Mouse (Mus musculus) heart, postnatal 0 days (tissue): ENCODE measurements around the gene Plxna2. TPM values are rescaled to one million over a fixed set of nuclear protein-coding genes. Genes with fewer than 3 reads are reported as not detected.

ENCODE experiments used
- ATAC-seq: fragments of 200-750 bp; cut with Nextera tagmentation; 2 replicates; pipeline ENCODE4 v1.8.0; 2017; ENCODE audit warnings: low read depth, moderate number of reproducible peaks, moderate library complexity; ENCODE audit not compliant: insufficient read depth
- DNase-seq: peaks from one replicate; pipeline ENCODE4 v3.0.0-alpha.2; 2016; ENCODE audit warnings: low spot score
- H3K27ac ChIP-seq: fragments of 300-500 bp; sonication (generic); 2 replicates; pipeline ENCODE4 v1.5.1; 2014; ENCODE audit warnings: low read depth, mild to moderate bottlenecking
- H3K27me3 ChIP-seq: fragments of 300-500 bp; sonication (generic); 2 replicates; pipeline ENCODE4 v1.6.1; 2014; ENCODE audit warnings: low read length, mixed read lengths; ENCODE audit not compliant: control insufficient read depth, insufficient read depth
- H3K36me3 ChIP-seq: fragments of 300-500 bp; sonication (generic); replicated peaks from 2 replicates; pipeline ENCODE4 v1.6.1; 2014; ENCODE audit warnings: low read length, mixed read lengths; ENCODE audit not compliant: control insufficient read depth, insufficient read depth
- H3K4me1 ChIP-seq: fragments of 300-500 bp; sonication (generic); 2 replicates; pipeline ENCODE4 v1.6.1; 2014; ENCODE audit warnings: antibody characterized with exemption; ENCODE audit not compliant: control insufficient read depth, insufficient read depth
- H3K4me2 ChIP-seq: fragments of 300-500 bp; sonication (generic); 2 replicates; pipeline ENCODE4 v1.6.1; 2014; ENCODE audit warnings: low read depth, mild to moderate bottlenecking, low read length, moderate library complexity
- H3K4me3 ChIP-seq: fragments of 300-500 bp; sonication (generic); 2 replicates; pipeline ENCODE4 v1.5.1; 2014; ENCODE audit warnings: low read depth, low read length
- H3K9ac ChIP-seq: fragments of 300-500 bp; sonication (generic); replicated peaks from 2 replicates; pipeline ENCODE4 v1.6.1; 2014; ENCODE audit warnings: low read depth, low read length, mixed read lengths
- H3K9me3 ChIP-seq: fragments of 300-500 bp; sonication (generic); replicated peaks from 2 replicates; pipeline ENCODE4 v1.6.1; 2016; ENCODE audit warnings: low read length; ENCODE audit not compliant: control insufficient read depth
- CTCF ChIP-seq: IDR thresholded peaks from 2 replicates; pipeline ENCODE4 v1.5.1; 2016; ENCODE audit warnings: antibody characterized with exemption, control low read depth, low read depth
- EP300 ChIP-seq: IDR thresholded peaks from 2 replicates; pipeline ENCODE4 v1.6.1; 2016; ENCODE audit warnings: antibody characterized with exemption, low read depth
- WGBS: fragments of 180-500 bp; shearing (Covaris S2); extraction: QIAGEN DNeasy Blood & Tissue Kit; methylation state at CpG from one replicate; pipeline ENCODE4 v1.1.7; 2014; 5-methylcytosine and 5-hydroxymethylcytosine counted together
- polyA plus RNA-seq: library from polyadenylated mRNA; unstranded; fragments of >200 nt; fragmentation: Nextera tagmentation; extraction: Ambion mirVana; gene quantifications from 2 replicates; pipeline ENCODE4 v1.2.1, GENCODE M21; 2015
- total RNA-seq: library from RNA; depleted of rRNA; stranded (reverse); fragments of >200 nt; gene quantifications from 2 replicates; pipeline ENCODE4 v1.2.3, GENCODE M21; 2014; ENCODE audit warnings: low replicate concordance

The Plxna2 gene
- total and polyA plus RNA-seq, 2 experiments from 2014 or later, result 4.0 to 14.4 TPM

DNA sequence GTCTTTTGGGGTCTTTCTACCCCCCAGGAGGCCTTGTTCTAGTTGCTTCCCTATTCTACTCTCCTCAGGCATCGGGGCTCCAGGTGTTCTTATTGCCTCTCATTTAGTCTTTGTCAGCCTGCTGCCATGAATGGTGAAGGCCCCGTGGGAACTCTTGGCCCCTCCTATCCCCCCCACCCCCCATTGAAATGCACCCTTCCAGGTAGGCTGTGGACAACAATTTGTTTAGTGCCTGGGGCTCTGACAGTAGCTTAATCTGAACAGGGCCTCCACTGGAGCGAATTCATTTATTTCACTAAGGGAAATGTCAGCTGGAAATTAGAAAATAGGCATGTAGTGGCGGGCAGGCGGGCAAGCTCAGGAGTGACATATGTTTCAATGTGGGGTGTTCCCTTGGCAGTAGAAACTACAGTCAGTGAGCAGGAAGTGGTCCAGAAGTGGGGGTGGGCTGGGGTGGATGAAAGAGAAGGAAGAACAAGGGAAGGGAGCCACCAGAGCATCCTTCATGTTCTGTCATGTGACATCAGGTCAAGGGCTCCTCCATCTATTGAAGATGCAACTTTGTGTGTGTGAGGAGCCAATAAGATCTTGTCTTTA is 162.9 kb downstream of the Plxna2 start:
- 86% methylated on average over 5 of the region's 5 CpGs for WGBS
- no peak for DNase-seq
- TF ChIP-seq CTCF, result no peak
- TF ChIP-seq EP300, result no peak
- Histone ChIP-seq H3K4me3 (no peak overlapping the region), H3K9me3 (no peaks in the 10 kb centered on the region), H3K36me3 (peaks cover 39% of the 10 kb centered on the region), H3K27me3 (no peaks in the 10 kb centered on the region), H3K9ac (no peak overlapping the region), H3K4me2 (no peak overlapping the region), H3K4me1 (no peaks in the 10 kb centered on the region), H3K27ac (no peak overlapping the region)
- no peak for ATAC-seq

DNA sequence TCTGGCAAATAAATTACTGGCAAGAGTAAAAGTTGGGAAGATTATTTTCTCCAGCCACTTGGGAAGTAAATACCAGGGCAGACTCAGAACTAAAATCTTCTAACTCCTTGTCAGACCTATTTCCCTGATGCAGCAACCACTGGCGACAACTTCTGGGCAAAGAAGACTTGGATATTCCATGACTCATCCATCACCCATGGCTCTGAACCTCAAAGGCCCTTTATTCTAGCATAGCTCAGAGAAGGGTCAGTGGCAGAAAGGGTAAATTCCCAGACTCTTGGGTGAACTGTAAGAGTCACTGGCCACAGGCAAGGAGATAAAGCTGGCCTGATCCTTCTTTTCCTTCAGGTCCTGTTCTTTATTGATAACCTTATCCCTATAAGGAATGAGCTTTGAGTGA is 163.5 kb downstream of the Plxna2 start:
- ATAC-seq, result no peak
- DNase-seq, result no peak
- Histone ChIP-seq H3K4me2 (no peak overlapping the region), H3K9me3 (no peaks in the 10 kb centered on the region), H3K27ac (no peak overlapping the region), H3K4me1 (no peaks in the 10 kb centered on the region), H3K27me3 (no peaks in the 10 kb centered on the region), H3K36me3 (peaks cover 45% of the 10 kb centered on the region), H3K9ac (no peak overlapping the region), H3K4me3 (no peak overlapping the region)
- 83% methylated on average over 1 of the region's 1 CpGs for WGBS
- TF ChIP-seq CTCF, result no peak
- no peak for TF ChIP-seq EP300

DNA sequence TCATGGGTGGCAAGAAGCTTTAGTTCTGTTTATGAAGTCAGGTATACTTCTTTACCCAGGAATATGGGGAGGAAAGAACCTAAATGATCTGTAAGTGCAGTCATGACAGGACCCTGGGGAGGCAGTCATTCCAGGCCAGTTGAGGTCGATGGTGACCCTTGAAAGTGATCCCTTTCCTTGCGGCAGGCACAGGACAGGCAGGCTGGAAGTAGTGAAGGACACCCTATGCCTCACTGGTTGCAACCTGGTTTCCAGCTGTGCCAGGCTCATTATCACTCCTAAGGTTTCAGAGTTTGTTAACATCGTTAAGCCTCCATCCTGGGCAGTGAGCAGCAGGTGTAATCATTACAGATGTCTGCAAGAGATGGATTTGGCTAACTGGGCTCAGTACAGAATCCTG is 164.3 kb downstream of the Plxna2 start:
- Histone ChIP-seq H3K27ac (no peak overlapping the region), H3K4me2 (no peak overlapping the region), H3K4me3 (no peak overlapping the region), H3K36me3 (peaks cover 53% of the 10 kb centered on the region), H3K27me3 (no peaks in the 10 kb centered on the region), H3K4me1 (no peaks in the 10 kb centered on the region), H3K9me3 (no peaks in the 10 kb centered on the region), H3K9ac (no peak overlapping the region)
- DNase-seq, result no peak
- 72% methylated on average over 3 of the region's 3 CpGs for WGBS
- no peak for TF ChIP-seq CTCF
- TF ChIP-seq EP300, result no peak
- ATAC-seq, result no peak

DNA sequence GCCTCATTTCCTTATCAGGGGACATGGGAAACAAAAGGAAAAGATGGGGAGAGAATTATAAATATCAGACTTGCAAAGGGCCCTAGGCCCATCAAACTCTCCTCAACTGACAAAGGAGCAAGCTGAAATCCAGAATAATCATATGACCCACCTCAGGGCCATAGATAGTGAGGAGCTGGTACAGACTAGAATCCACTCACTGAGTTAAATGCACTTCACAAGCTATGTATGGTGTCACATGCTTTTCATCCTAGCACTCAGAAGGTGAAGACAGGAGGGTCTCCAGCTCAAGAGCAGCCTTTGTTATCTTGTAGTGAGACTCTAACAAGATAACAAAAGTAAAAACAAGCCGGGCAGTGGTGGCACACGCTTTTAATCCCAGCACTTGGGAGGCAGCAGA is 169.6 kb downstream of the Plxna2 start:
- Histone ChIP-seq H3K9ac (no peak overlapping the region), H3K4me2 (no peak overlapping the region), H3K9me3 (no peaks in the 10 kb centered on the region), H3K27ac (no peak overlapping the region), H3K36me3 (peaks cover 71% of the 10 kb centered on the region), H3K27me3 (no peaks in the 10 kb centered on the region), H3K4me3 (no peak overlapping the region), H3K4me1 (no peaks in the 10 kb centered on the region)
- DNase-seq, result no peak
- TF ChIP-seq EP300 (no peak), CTCF (no peak)
- 29% methylated on average over 2 of the region's 2 CpGs for WGBS
- no peak for ATAC-seq

DNA sequence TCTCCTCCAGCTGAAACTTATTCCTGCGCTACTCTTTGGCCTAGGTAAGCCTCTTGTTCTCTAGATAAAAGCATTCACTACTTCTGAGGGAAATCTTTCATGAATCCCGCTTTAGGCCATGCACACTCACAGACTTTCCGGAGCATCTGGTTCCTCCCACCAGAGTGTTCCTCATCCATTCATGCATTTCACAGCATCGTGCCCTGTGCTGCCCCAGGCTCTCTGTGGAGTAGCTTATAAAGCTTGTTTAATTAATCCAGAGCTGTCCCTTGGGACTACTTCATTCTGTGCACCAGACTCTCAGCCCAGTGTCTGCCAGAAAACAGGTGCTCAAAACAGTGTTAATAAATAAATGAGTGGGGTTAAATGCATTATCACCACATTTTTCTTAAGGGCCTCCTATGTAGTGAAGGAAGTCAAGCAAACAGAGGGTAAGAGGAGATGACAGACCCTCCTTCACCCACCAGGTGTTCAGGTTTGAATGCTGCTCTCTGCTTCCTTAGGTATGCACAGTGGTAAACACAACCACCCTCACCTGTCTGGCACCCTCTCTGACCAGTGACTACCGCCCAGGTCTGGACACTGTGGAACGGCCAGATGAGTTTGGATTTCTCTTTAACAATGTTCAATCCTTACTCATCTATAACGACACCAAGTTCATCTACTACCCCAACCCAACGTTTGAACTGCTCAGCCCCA is 175.4 kb downstream of the Plxna2 start:
- ATAC-seq, result no peak
- no peaks in the 10 kb centered on the region for H3K27me3 ChIP-seq
- H3K36me3 ChIP-seq, result peaks cover 93% of the 10 kb centered on the region

More for the DNA sequence above, 175.4 kb downstream of the Plxna2 start:
- Histone ChIP-seq H3K4me3 (no peak overlapping the region), H3K9me3 (no peaks in the 10 kb centered on the region), H3K27ac (no peak overlapping the region), H3K9ac (no peak overlapping the region), H3K4me2 (no peak overlapping the region), H3K4me1 (no peaks in the 10 kb centered on the region)
- no peak for DNase-seq
- TF ChIP-seq CTCF (no peak), EP300 (no peak)
- 85% methylated on average over 8 of the region's 8 CpGs for WGBS
